Mouse (Mus musculus) kidney, embryonic 14.5 days (tissue): ENCODE results near the gene Fstl4. TPM values are rescaled to one million over a fixed set of nuclear protein-coding genes. Genes with fewer than 3 reads are reported as not detected.
"Not testable (repeated sequence)": the region's sequence is repeated elsewhere in the genome, so short reads cannot be mapped to it uniquely, and the experiment has no call there.

ENCODE experiments used
- ATAC-seq: fragments of 200-750 bp; cut with Nextera tagmentation; 2 replicates; pipeline ENCODE4 v1.8.0; 2017; ENCODE audit warnings: moderate number of reproducible peaks, mild to moderate bottlenecking, moderate TSS enrichment, moderate library complexity; ENCODE audit not compliant: low FRiP score, low TSS enrichment
- H3K27ac ChIP-seq: fragments of 300-500 bp; sonication (generic); 2 replicates; pipeline ENCODE4 v1.5.1; 2014; ENCODE audit warnings: low read depth, mild to moderate bottlenecking, low read length, moderate library complexity, mixed read lengths
- H3K27me3 ChIP-seq: fragments of 300-500 bp; sonication (generic); 2 replicates; pipeline ENCODE4 v1.6.1; 2014; ENCODE audit warnings: mild to moderate bottlenecking, low read length; ENCODE audit not compliant: control insufficient read depth, insufficient read depth
- H3K36me3 ChIP-seq: fragments of 300-500 bp; sonication (generic); 2 replicates; pipeline ENCODE4 v1.6.1; 2014; ENCODE audit warnings: low read length, mixed read lengths; ENCODE audit not compliant: control insufficient read depth, insufficient read depth
- H3K4me1 ChIP-seq: fragments of 300-500 bp; sonication (generic); 2 replicates; pipeline ENCODE4 v1.6.1; 2014; ENCODE audit warnings: low read length, mixed read lengths; ENCODE audit not compliant: control insufficient read depth, insufficient read depth
- H3K4me2 ChIP-seq: fragments of 300-500 bp; sonication (generic); replicated peaks from 2 replicates; pipeline ENCODE4 v1.6.1; 2014; ENCODE audit warnings: low read depth, mild to moderate bottlenecking, low read length
- H3K4me3 ChIP-seq: fragments of 300-500 bp; sonication (generic); 2 replicates; pipeline ENCODE4 v1.5.1; 2014; ENCODE audit warnings: mild to moderate bottlenecking, low read length
- H3K9ac ChIP-seq: fragments of 300-500 bp; sonication (generic); 2 replicates; pipeline ENCODE4 v1.6.1; 2014; ENCODE audit warnings: low read depth, mild to moderate bottlenecking, low read length, moderate library complexity
- H3K9me3 ChIP-seq: fragments of 300-500 bp; sonication (generic); 2 replicates; pipeline ENCODE4 v1.6.1; 2016; ENCODE audit warnings: low read length; ENCODE audit not compliant: control insufficient read depth
- whole genome bisulfite sequencing: fragments of 180-500 bp; shearing (Covaris S2); extraction: QIAGEN DNeasy Blood & Tissue Kit; methylation state at CpG from one replicate; pipeline ENCODE4 v1.1.7; 2014; 5-methylcytosine and 5-hydroxymethylcytosine counted together
- polyA plus RNA-seq: library from polyadenylated mRNA; unstranded; fragments of >200 nt; fragmentation: Nextera tagmentation; extraction: Ambion mirVana; gene quantifications from 2 replicates; pipeline ENCODE4 v1.2.1, GENCODE M21; 2014

The Fstl4 gene
- polyA plus RNA-seq, 1 experiment from 2014 or later = 1.6 TPM

DNA sequence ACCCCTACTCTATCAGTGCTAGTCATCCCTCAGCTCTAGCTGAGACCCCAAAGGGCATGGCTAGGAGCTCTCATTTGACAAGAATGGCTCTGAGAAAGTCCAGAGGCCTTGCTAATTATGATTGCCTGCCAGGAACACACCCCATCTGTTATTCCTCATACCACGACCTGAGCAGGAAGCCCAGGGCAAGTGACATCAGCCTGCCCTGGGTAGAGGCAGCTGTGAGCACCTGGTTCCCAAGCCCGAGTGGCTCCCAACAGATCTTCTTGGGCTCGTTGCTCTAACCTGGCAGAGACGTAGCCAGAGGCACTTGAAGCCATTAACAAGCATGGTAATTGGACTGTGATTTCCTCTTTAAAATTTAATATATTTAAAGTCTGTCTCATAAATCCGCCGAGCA is 305.3 kb downstream of the Fstl4 start:
- ATAC-seq = no peak
- WGBS = 47% methylated on average over 6 of the region's 6 CpGs
- H3K9ac ChIP-seq = no peak overlapping the region
- H3K4me1 ChIP-seq = no peaks in the 10 kb centered on the region
- no peaks in the 10 kb centered on the region for H3K9me3 ChIP-seq
- no peak overlapping the region for H3K27ac ChIP-seq
- H3K4me2 ChIP-seq = no peak overlapping the region
- H3K4me3 ChIP-seq = no peak overlapping the region
- no peaks in the 10 kb centered on the region for H3K36me3 ChIP-seq
- no peaks in the 10 kb centered on the region for H3K27me3 ChIP-seq

DNA sequence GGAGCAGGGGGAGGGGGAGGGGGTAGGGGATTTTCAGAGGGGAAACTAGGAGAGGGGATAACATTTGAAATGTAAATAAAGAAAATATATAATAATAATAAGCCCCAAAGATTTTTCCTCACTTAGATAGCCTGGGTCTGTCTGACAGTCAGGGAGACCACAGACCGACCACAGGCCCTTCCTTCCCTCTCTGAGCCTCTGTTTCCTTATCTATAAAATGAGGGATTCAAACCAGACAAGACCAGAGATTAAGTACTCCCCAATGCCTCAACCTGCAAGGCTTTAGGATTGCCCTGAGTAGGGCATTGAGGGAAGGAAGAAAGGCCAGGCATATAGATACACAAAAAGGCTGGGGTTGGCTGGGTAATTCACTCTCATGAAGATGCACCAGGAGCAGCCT is 307.2 kb downstream of the Fstl4 start:
- no peaks in the 10 kb centered on the region for H3K36me3 ChIP-seq
- WGBS = 76% methylated on average over 1 of the region's 1 CpGs
- H3K27ac ChIP-seq = no peak overlapping the region
- no peaks in the 10 kb centered on the region for H3K4me1 ChIP-seq
- H3K4me3 ChIP-seq = no peak overlapping the region
- no peaks in the 10 kb centered on the region for H3K27me3 ChIP-seq
- no peaks in the 10 kb centered on the region for H3K9me3 ChIP-seq
- H3K9ac ChIP-seq = no peak overlapping the region
- ATAC-seq = no peak
- no peak overlapping the region for H3K4me2 ChIP-seq

DNA sequence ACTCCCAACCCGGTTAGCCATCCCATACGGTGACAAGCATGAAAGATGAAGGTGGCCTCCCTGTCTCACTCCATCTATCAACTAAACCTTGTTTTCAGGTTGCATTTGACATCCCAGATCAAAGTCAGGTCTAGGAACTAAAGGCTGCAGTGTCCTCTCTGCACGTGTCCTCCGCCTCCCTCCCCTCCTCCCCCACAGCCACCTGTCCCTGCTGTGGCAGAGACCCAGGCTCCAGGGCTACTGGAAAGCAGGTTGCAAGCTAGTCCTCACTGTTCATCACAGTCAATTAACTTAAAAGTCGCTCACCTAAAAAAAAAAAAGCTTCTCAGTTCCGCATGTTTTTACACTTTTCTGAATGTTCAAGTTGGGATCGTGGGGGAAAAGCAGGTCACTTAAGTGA is 313.2 kb downstream of the Fstl4 start:
- Histone ChIP-seq H3K4me1 (no peaks in the 10 kb centered on the region), H3K27ac (no peak overlapping the region), H3K4me2 (no peak overlapping the region), H3K4me3 (no peak overlapping the region), H3K9ac (no peak overlapping the region), H3K27me3 (no peaks in the 10 kb centered on the region), H3K9me3 (peaks cover 5% of the 10 kb centered on the region; the same call in 1 of the 2 replicates), H3K36me3 (no peaks in the 10 kb centered on the region)
- WGBS = 44% methylated on average over 7 of the region's 7 CpGs
- no peak for ATAC-seq

DNA sequence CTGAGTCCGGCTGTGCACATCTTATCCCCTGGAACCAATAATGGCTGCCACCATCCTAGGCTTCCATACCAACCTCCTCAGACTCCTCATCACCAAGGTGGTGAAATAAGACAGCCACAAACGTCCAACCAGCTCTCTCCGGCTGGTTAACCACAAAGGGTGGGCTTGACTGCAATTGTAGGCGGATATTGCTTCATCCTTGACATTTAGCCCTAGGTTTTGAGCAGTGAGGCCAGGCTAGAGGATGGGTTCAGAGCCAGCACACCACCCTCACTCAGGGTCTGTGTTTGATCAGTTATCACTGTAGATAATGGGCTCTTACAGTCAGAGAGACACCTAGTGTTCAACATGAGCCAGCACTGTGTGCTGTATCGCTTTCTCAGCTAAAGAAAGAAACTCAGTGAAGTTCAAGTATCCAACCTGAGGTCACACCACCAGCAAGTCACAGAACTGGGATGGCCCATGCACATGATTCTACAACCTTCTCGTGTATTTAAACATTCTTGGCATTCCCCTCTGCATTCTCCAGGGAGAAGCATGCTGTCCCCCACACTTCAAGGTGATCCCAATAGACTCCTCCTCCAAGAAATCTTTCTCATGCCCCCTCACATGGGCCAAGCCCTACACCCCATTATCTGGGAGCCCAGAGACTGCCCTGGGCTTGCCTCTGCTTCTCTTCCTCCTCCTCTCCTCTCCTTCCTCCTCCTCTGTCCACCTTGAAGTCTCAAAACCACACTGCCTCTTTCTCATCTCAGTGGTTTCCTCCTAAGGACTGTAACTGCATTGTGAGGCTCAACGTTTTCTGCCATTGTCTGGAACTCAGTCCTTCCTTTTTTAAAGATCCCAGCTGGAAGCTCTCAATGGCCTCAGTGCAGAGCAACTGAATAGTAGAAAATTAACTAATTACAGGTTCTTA is 314.2 kb downstream of the Fstl4 start:
- 76% methylated on average over 7 of the region's 7 CpGs for WGBS
- Histone ChIP-seq H3K9me3 (peaks cover 5% of the 10 kb centered on the region; the same call in 1 of the 2 replicates), H3K36me3 (no peaks in the 10 kb centered on the region), H3K27ac (no peak overlapping the region), H3K4me2 (no peak overlapping the region), H3K4me3 (no peak overlapping the region), H3K27me3 (no peaks in the 10 kb centered on the region), H3K9ac (no peak overlapping the region), H3K4me1 (no peaks in the 10 kb centered on the region)
- ATAC-seq = no peak

DNA sequence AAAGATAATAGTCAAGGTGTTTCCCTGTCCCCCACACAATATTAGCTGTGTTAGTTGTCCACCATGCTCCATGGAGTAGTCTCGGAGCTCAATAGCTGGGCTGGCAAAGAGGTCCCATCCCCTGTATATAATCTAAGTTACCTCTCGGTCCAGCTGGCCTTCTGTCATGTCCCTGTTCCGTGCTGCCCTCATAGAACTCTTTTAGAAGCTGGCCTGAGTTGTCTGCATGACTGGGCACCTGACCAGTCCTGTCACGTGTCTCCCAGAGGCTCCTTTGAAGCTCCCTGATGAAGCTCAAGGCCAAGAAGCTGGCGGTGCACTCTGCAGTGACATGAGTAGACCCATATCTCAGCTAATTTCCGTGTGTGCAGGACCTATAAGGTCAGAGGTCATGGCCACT is 316.9 kb downstream of the Fstl4 start:
- H3K9ac ChIP-seq = no peak overlapping the region
- H3K27me3 ChIP-seq = no peaks in the 10 kb centered on the region
- no peaks in the 10 kb centered on the region for H3K36me3 ChIP-seq
- H3K4me1 ChIP-seq = no peaks in the 10 kb centered on the region
- no peak overlapping the region for H3K4me3 ChIP-seq
- peaks cover 5% of the 10 kb centered on the region; the same call in 1 of the 2 replicates for H3K9me3 ChIP-seq
- H3K4me2 ChIP-seq = no peak overlapping the region
- no peak for ATAC-seq
- WGBS = 82% methylated on average over 6 of the region's 6 CpGs
- no peak overlapping the region for H3K27ac ChIP-seq

DNA sequence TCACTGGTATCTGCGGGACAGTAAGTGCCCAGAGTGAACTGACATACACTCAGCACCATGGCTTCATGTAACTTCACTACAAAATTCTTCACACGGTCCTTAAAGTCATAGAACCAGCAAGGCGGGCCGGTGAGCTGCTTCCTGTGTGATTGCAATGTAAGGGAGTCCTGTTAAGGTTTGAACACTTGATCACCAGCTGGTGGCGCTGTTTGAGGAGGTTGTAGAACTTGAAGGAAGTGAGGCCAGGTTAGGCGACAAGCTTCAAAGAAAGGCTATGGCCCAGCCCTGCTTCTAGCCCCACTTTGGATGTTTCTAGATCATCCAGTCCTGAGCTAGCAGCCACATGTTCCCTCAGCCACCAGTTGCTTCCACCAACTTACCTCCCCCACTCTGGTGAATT is 320.9 kb downstream of the Fstl4 start:
- WGBS = 77% methylated on average over 6 of the region's 6 CpGs
- Histone ChIP-seq H3K36me3 (no peaks in the 10 kb centered on the region), H3K4me2 (no peak overlapping the region), H3K27me3 (no peaks in the 10 kb centered on the region), H3K27ac (no peak overlapping the region), H3K9me3 (no peaks in the 10 kb centered on the region), H3K4me3 (no peak overlapping the region), H3K4me1 (no peaks in the 10 kb centered on the region), H3K9ac (no peak overlapping the region)
- no peak for ATAC-seq

DNA sequence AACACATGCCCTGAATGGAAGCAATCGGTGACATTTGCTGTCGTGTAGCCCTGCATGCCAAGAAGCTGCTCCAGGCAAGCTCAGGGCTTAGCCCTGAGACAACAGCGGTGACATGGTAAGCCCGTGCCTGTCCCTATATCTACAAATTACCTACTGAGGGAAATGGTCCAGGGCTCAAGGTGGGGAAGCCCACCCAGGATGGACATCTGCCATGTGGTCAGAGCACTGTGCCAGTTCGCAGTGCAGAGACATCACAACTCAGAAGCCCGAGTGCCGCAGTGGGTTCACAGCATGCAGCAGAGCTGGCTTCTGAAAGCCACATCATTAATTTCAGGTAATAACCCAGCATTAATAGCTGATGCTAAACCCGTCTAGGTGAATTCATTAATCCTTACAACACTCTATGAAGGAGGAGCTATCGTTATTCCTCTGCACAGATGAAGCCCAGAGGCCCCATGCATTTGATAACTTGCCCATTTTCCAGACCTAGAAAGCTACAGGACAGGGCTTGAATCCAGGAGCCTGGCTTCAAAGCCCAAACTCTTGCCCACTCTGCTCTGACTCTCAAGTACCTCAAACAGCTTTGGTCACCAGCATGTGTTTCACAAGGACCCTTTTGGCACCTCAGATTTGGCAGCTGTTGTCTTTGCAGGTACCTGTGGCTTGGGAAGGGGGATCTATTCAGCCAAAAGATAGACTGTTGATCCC is 321.6 kb downstream of the Fstl4 start:
- ATAC-seq = no peak
- 76% methylated on average over 9 of the region's 9 CpGs for WGBS
- H3K4me3 ChIP-seq = no peak overlapping the region

DNA sequence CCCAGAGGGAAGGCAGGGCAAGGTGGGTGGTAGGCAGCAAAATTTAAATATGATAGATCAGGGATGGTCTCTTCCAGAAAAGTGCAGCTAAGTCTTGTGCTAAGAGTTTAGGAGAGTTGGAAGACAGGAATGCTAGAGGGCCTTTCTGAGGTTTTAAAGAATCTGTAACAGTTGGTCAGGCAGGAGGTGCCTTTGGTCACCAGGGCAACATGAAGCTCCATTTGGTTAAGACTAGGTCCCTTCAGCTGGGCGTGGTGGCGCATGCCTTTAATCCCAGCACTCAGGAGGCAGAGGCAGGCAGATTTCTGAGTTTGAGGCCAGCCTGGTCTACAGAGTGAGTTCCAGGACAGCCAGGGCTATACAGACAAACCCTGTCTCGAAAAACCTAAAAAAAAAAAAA is 323.5 kb downstream of the Fstl4 start:
- not testable (repeated sequence) for H3K36me3 ChIP-seq, H3K9ac ChIP-seq, H3K4me2 ChIP-seq, H3K27me3 ChIP-seq, ATAC-seq, H3K4me1 ChIP-seq, H3K27ac ChIP-seq, H3K4me3 ChIP-seq, H3K9me3 ChIP-seq
- WGBS = 87% methylated on average over 3 of the region's 3 CpGs

More for the DNA sequence above, 321.6 kb downstream of the Fstl4 start:
- H3K9ac ChIP-seq = no peak overlapping the region
- H3K27me3 ChIP-seq = no peaks in the 10 kb centered on the region
- H3K27ac ChIP-seq = no peak overlapping the region
- no peaks in the 10 kb centered on the region for H3K36me3 ChIP-seq
- no peaks in the 10 kb centered on the region for H3K4me1 ChIP-seq
- H3K9me3 ChIP-seq = no peaks in the 10 kb centered on the region
- no peak overlapping the region for H3K4me2 ChIP-seq

DNA sequence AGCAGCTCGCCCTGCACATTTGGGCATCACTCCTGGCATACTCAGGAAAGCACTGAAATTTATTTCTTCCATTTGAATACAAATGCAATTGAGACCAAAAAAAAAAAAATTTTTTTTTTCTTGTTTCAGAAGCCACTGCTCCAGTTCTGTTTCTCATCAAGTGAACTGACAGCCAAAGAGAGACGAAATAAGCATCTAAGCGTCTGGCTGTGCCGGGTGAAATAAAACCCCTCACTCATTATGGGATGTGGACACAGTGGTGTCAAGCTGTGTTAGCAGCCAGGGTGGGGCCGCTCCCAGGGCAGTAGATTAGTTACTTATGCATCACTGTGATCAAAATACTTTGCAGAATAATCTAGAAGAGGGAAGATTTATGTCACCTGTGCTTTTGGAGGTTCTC is 327.2 kb downstream of the Fstl4 start:
- whole genome bisulfite sequencing = 34% methylated on average over 5 of the region's 5 CpGs
- Histone ChIP-seq H3K4me2 (no peak overlapping the region), H3K9ac (no peak overlapping the region), H3K4me3 (no peak overlapping the region), H3K27me3 (no peaks in the 10 kb centered on the region), H3K4me1 (no peaks in the 10 kb centered on the region), H3K27ac (no peak overlapping the region), H3K9me3 (no peaks in the 10 kb centered on the region), H3K36me3 (no peaks in the 10 kb centered on the region)
- ATAC-seq = no peak
